Mouse (Mus musculus): ENCODE measurements at regions not wholly inside any gene's neighbourhood (a gene's known extent, or its start where the extent isn't known, plus 50 kb on each side); places are given as distances from the start of the nearest gene placed in this dataset.
A peak's percentile ranks its signal among the peaks of the same experiment; 100 is the strongest.

- Histone ChIP-seq H3K79me2 (ENCODE audit: control insufficient read depth, insufficient read depth, low read length, poor library complexity) (no peaks in the 10 kb centered on the region), H3K4me3 (ENCODE audit: control insufficient read depth in 1 of 2, insufficient read depth in 1 of 2, low read depth in 2 of 2, low read length in 2 of 2) (no peak overlapping the region), H3K9me3 (replicated peaks; ENCODE audit: insufficient read depth, low read length) (no peaks in the 10 kb centered on the region), H3K27me3 (ENCODE audit: control insufficient read depth in 1 of 2, insufficient read depth in 2 of 2, low read length in 2 of 2) (no peaks in the 10 kb centered on the region), H3K27ac (ENCODE audit: control insufficient read depth, low read depth, low read length) (no peak overlapping the region), H3K36me3 (ENCODE audit: control insufficient read depth in 1 of 2, insufficient read depth in 2 of 2, low read length in 2 of 2) (no peaks in the 10 kb centered on the region), H3K4me1 (ENCODE audit: control insufficient read depth in 1 of 2, insufficient read depth in 2 of 2, low read length in 2 of 2) (no peaks in the 10 kb centered on the region), H3K9ac (ENCODE audit: control insufficient read depth, low read depth, low read length, poor library complexity, severe bottlenecking) (no peak overlapping the region)
- no peak for DNase-seq (ENCODE audit: low read depth, low spot score)
- TF ChIP-seq NELFE (IDR thresholded peaks at IDR 0.05; ENCODE audit: low read depth, low read length) (no peak), KAT2A (conservative IDR thresholded peaks at IDR 0.05; ENCODE audit: low read depth, low read length) (no peak), CTCF (IDR thresholded peaks at IDR 0.05 in 2 of 3, conservative IDR thresholded peaks at IDR 0.05 in 1 of 3; ENCODE audit: control insufficient read depth in 1 of 3, insufficient read depth in 1 of 3, low read depth in 2 of 3, low read length in 3 of 3, poor library complexity in 1 of 3, severe bottlenecking in 1 of 3) (no peak; a peak in 1 of 6 replicates), SMC3 (IDR thresholded peaks at IDR 0.05; ENCODE audit: low read depth, low read length) (no peak), CHD1 (IDR thresholded peaks at IDR 0.05; ENCODE audit: low read depth, low read length) (no peak), USF1 (IDR thresholded peaks at IDR 0.05; ENCODE audit: low read depth, low read length) (no peak), TAL1 (IDR thresholded peaks at IDR 0.05; ENCODE audit: low read length) (no peak), MEF2A (IDR thresholded peaks at IDR 0.05; ENCODE audit: extremely low read depth, insufficient replicate concordance, low read depth, low read length, poor library complexity, severe bottlenecking) (no peak), RCOR1 (IDR thresholded peaks at IDR 0.05; ENCODE audit: low read depth, low read length) (no peak), MXI1 (IDR thresholded peaks at IDR 0.05; ENCODE audit: low read depth, low read length) (no peak), ZMIZ1 (IDR thresholded peaks at IDR 0.05; ENCODE audit: low read depth, low read length) (no peak), MAZ (IDR thresholded peaks at IDR 0.05; ENCODE audit: low read depth, low read length) (no peak), CHD2 (IDR thresholded peaks at IDR 0.05; ENCODE audit: low read length) (no peak), BHLHE40 (IDR thresholded peaks at IDR 0.05; ENCODE audit: borderline replicate concordance, low read depth, low read length) (no peak), MAX (IDR thresholded peaks at IDR 0.05; ENCODE audit: low read length) (no peak), HCFC1 (IDR thresholded peaks at IDR 0.05; ENCODE audit: low read depth, low read length) (no peak), POLR2A (IDR thresholded peaks at IDR 0.05; ENCODE audit: control insufficient read depth in 1 of 2, insufficient read depth in 1 of 2, low read depth in 1 of 2, low read length in 2 of 2, poor library complexity in 1 of 2) (no peak)
Observed at GRCm38 (mm10) chr1:137330634-137331033, 370.4 kb upstream of the Nr5a2 start.

DNA sequence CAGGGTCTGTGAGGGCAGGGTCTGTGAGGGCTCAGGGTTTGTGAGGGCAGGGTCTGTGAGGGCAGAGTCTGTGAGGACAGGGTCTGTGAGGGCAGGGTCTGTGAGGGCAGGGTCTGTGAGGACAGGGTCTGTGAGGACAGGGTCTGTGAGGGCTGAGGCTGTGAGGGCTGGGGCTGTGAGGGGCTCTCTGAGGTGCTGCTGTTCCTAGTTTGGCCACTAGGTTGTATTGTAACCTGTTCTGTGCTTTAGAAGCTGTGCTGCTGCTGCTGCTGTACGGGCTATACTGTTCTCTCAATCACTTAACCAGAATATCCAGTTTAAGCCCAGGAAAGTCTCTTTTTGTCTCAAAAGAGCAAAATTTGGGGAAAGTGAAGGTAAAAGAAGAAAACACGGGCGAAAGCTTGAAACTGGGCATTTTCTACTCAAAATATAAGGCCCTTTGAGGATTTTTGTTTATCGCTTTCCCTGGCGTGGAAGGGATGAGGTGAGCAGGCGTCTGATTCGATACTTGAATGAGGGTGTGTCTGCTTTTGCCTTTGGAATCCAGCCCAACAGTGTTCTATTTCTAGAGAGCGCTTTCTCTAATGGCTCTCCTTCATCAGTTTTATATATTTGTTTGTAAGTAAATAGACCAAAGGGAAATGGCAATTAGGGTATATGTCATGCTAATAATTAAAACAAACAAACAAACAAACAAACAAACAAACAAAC, 363.8 kb upstream of the Nr5a2 start:
- H3K4me3 ChIP-seq (ENCODE audit: control insufficient read depth in 1 of 2, insufficient read depth in 1 of 2, low read depth in 2 of 2, low read length in 2 of 2) = no peak overlapping the region
- H3K27me3 ChIP-seq (ENCODE audit: control insufficient read depth in 1 of 2, insufficient read depth in 2 of 2, low read length in 2 of 2) = no peaks in the 10 kb centered on the region
- H3K9me3 ChIP-seq (replicated peaks; ENCODE audit: insufficient read depth, low read length) = no peaks in the 10 kb centered on the region
- H3K79me2 ChIP-seq (ENCODE audit: control insufficient read depth, insufficient read depth, low read length, poor library complexity) = no peaks in the 10 kb centered on the region
- no peak overlapping the region for H3K27ac ChIP-seq (ENCODE audit: control insufficient read depth, low read depth, low read length)
- H3K4me1 ChIP-seq (ENCODE audit: control insufficient read depth in 1 of 2, insufficient read depth in 2 of 2, low read length in 2 of 2) = no peaks in the 10 kb centered on the region
- no peak overlapping the region for H3K9ac ChIP-seq (ENCODE audit: control insufficient read depth, low read depth, low read length, poor library complexity, severe bottlenecking)
- no peaks in the 10 kb centered on the region for H3K36me3 ChIP-seq (ENCODE audit: control insufficient read depth in 1 of 2, insufficient read depth in 2 of 2, low read length in 2 of 2)
- no peak for DNase-seq (ENCODE audit: low read depth, low spot score)
- no peak for TF ChIP-seq EP300 (IDR thresholded peaks at IDR 0.05; ENCODE audit: low read depth in 1 of 2, low read length in 2 of 2)
- TF ChIP-seq POLR2A (IDR thresholded peaks at IDR 0.05; ENCODE audit: control insufficient read depth in 1 of 2, insufficient read depth in 1 of 2, low read depth in 1 of 2, low read length in 2 of 2, poor library complexity in 1 of 2) = no peak
- no peak for TF ChIP-seq TAL1 (IDR thresholded peaks at IDR 0.05; ENCODE audit: low read length)
- peak in 1 of 3 experiments; percentile 1; a peak in 1 of 6 replicates for TF ChIP-seq CTCF (IDR thresholded peaks at IDR 0.05 in 2 of 3, conservative IDR thresholded peaks at IDR 0.05 in 1 of 3; ENCODE audit: control insufficient read depth in 1 of 3, insufficient read depth in 1 of 3, low read depth in 2 of 3, low read length in 3 of 3, poor library complexity in 1 of 3, severe bottlenecking in 1 of 3)
- TF ChIP-seq ETS1 (IDR thresholded peaks at IDR 0.05; ENCODE audit: low read depth, low read length) = no peak
- TF ChIP-seq UBTF (IDR thresholded peaks at IDR 0.05; ENCODE audit: borderline replicate concordance, insufficient read depth, low read depth, low read length) = no peak

Measured in MEL (cell line).